Mouse (Mus musculus) embryonic facial prominence, embryonic 11.5 days (tissue): ENCODE results near the gene Ltbr. TPM values are rescaled to one million over a fixed set of nuclear protein-coding genes. Genes with fewer than 3 reads are reported as not detected.

Source experiments
- ATAC-seq: fragments of 200-750 bp; cut with Nextera tagmentation; replicated peaks from 2 replicates; pipeline ENCODE4 v1.8.0; 2017; ENCODE audit warnings: low read depth; ENCODE audit not compliant: insufficient number of reproducible peaks, low FRiP score, low TSS enrichment
- DNase-seq: peaks from one replicate; pipeline ENCODE4 v3.0.0-alpha.2; 2015; ENCODE audit warnings: low spot score
- H3K27ac ChIP-seq: fragments of 300-500 bp; sonication (generic); replicated peaks from 2 replicates; pipeline ENCODE4 v1.5.1; 2014; ENCODE audit warnings: mild to moderate bottlenecking, low read depth, low read length, control low read depth
- H3K27me3 ChIP-seq: fragments of 300-500 bp; sonication (generic); 2 replicates; pipeline ENCODE4 v1.6.1; 2014; ENCODE audit warnings: mild to moderate bottlenecking, low read length, moderate library complexity, mixed read lengths; ENCODE audit not compliant: control insufficient read depth, insufficient read depth
- H3K36me3 ChIP-seq: fragments of 300-500 bp; sonication (generic); replicated peaks from 2 replicates; pipeline ENCODE4 v1.6.1; 2014; ENCODE audit warnings: low read depth, mild to moderate bottlenecking, low read length, moderate library complexity, mixed read lengths; ENCODE audit not compliant: control insufficient read depth, insufficient read depth
- H3K4me1 ChIP-seq: fragments of 300-500 bp; sonication (generic); 2 replicates; pipeline ENCODE4 v1.6.1; 2014; ENCODE audit warnings: low read length, mixed read lengths; ENCODE audit not compliant: control insufficient read depth, insufficient read depth
- H3K4me2 ChIP-seq: fragments of 300-500 bp; sonication (generic); 2 replicates; pipeline ENCODE4 v1.6.1; 2014; ENCODE audit warnings: low read depth, mild to moderate bottlenecking, control low read depth, low read length, moderate library complexity
- H3K4me3 ChIP-seq: fragments of 300-500 bp; sonication (generic); 2 replicates; pipeline ENCODE4 v1.5.1; 2014; ENCODE audit warnings: low read depth, low read length, control low read depth
- H3K9ac ChIP-seq: fragments of 300-500 bp; sonication (generic); replicated peaks from 2 replicates; pipeline ENCODE4 v1.6.1; 2014; ENCODE audit warnings: mild to moderate bottlenecking, control low read depth, low read length
- H3K9me3 ChIP-seq: fragments of 300-500 bp; sonication (generic); replicated peaks from 2 replicates; pipeline ENCODE4 v1.6.1; 2016; ENCODE audit warnings: mild to moderate bottlenecking, low read length, inconsistent platforms, mixed read lengths; ENCODE audit not compliant: control insufficient read depth
- WGBS: fragments of 180-500 bp; shearing (Covaris S2); extraction: QIAGEN DNeasy Blood & Tissue Kit; methylation state at CpG from one replicate; pipeline ENCODE4 v1.1.7; 2014; 5-methylcytosine and 5-hydroxymethylcytosine counted together
- polyA plus RNA-seq: library from polyadenylated mRNA; unstranded; fragments of >200 nt; fragmentation: Nextera tagmentation; extraction: Ambion mirVana; gene quantifications from 2 replicates; pipeline ENCODE4 v1.2.1, GENCODE M21; 2014

The Ltbr gene
- polyA plus RNA-seq, 1 experiment from 2014 or later: 22.8 TPM

- Histone ChIP-seq H3K4me1 (peaks cover 16% of the 10 kb centered on the region), H3K4me3 (no peak overlapping the region), H3K27me3 (no peaks in the 10 kb centered on the region), H3K9me3 (no peaks in the 10 kb centered on the region), H3K27ac (0 out of 2 replicates have a peak overlapping the region, but pooled peaks have one; percentile 28), H3K4me2 (peak overlapping the region; percentile 6), H3K36me3 (no peaks in the 10 kb centered on the region; the same call in 1 of the 2 replicates), H3K9ac (no peak overlapping the region)
- 6% methylated on average over 10 of the region's 10 CpGs for WGBS
- ATAC-seq: no peak
- peak; percentile 70 for DNase-seq
Observed at GRCm38 (mm10) chr6:125355197-125355741, 41.6 kb upstream of the Ltbr start.

GRCm38 (mm10) chr6:125354352-125355151 lies 40.9 kb upstream of the Ltbr start:
- Histone ChIP-seq H3K36me3 (no peaks in the 10 kb centered on the region; the same call in 1 of the 2 replicates), H3K27me3 (no peaks in the 10 kb centered on the region), H3K9ac (no peak overlapping the region), H3K4me3 (no peak overlapping the region), H3K9me3 (no peaks in the 10 kb centered on the region), H3K4me1 (peaks cover 16% of the 10 kb centered on the region), H3K27ac (0 out of 2 replicates have a peak overlapping the region, but pooled peaks have one; percentile 28), H3K4me2 (peak overlapping the region; percentile 6)
- WGBS: 8% methylated on average over 14 of the region's 14 CpGs
- DNase-seq (peak; percentile 43), ATAC-seq (no peak)

GRCm38 (mm10) chr6:125353655-125354054 lies 40.0 kb upstream of the Ltbr start:
- H3K4me2 ChIP-seq: no peak overlapping the region
- no peak overlapping the region for H3K27ac ChIP-seq
- no peak overlapping the region for H3K4me3 ChIP-seq
- no peaks in the 10 kb centered on the region; the same call in 1 of the 2 replicates for H3K36me3 ChIP-seq
- WGBS: 83% methylated on average over 4 of the region's 4 CpGs
- peaks cover 16% of the 10 kb centered on the region for H3K4me1 ChIP-seq
- no peak overlapping the region for H3K9ac ChIP-seq
- no peaks in the 10 kb centered on the region for H3K27me3 ChIP-seq
- ATAC-seq: no peak
- DNase-seq: no peak
- no peaks in the 10 kb centered on the region for H3K9me3 ChIP-seq

GRCm38 (mm10) chr6:125353221-125353620 lies 39.5 kb upstream of the Ltbr start:
- Histone ChIP-seq H3K4me1 (peaks cover 16% of the 10 kb centered on the region), H3K9me3 (no peaks in the 10 kb centered on the region), H3K9ac (no peak overlapping the region), H3K4me3 (no peak overlapping the region), H3K27ac (no peak overlapping the region), H3K36me3 (no peaks in the 10 kb centered on the region; the same call in 1 of the 2 replicates), H3K27me3 (no peaks in the 10 kb centered on the region), H3K4me2 (no peak overlapping the region)
- ATAC-seq (no peak), DNase-seq (no peak)
- 82% methylated on average over 11 of the region's 11 CpGs for WGBS

GRCm38 (mm10) chr6:125352811-125353210 lies 39.1 kb upstream of the Ltbr start:
- Histone ChIP-seq H3K4me2 (no peak overlapping the region), H3K9me3 (no peaks in the 10 kb centered on the region), H3K36me3 (no peaks in the 10 kb centered on the region; the same call in 1 of the 2 replicates), H3K9ac (no peak overlapping the region), H3K4me3 (no peak overlapping the region), H3K27me3 (no peaks in the 10 kb centered on the region), H3K27ac (no peak overlapping the region), H3K4me1 (peaks cover 16% of the 10 kb centered on the region)
- ATAC-seq (no peak), DNase-seq (no peak)
- 65% methylated on average over 4 of the region's 4 CpGs for WGBS

GRCm38 (mm10) chr6:125352046-125352384 lies 38.3 kb upstream of the Ltbr start:
- 62% methylated on average over 5 of the region's 5 CpGs for WGBS
- Histone ChIP-seq H3K4me1 (peaks cover 16% of the 10 kb centered on the region), H3K27me3 (no peaks in the 10 kb centered on the region)

GRCm38 (mm10) chr6:125351368-125352045 lies 37.8 kb upstream of the Ltbr start:
- peaks cover 16% of the 10 kb centered on the region for H3K4me1 ChIP-seq

More at GRCm38 (mm10) chr6:125352046-125352384, 38.3 kb upstream of the Ltbr start:
- DNase-seq (no peak), ATAC-seq (no peak)
- no peak overlapping the region for H3K4me3 ChIP-seq
- H3K27ac ChIP-seq: no peak overlapping the region
- H3K9me3 ChIP-seq: no peaks in the 10 kb centered on the region
- no peaks in the 10 kb centered on the region for H3K36me3 ChIP-seq
- H3K9ac ChIP-seq: no peak overlapping the region
- no peak overlapping the region for H3K4me2 ChIP-seq

GRCm38 (mm10) chr6:125350995-125351324 lies 37.3 kb upstream of the Ltbr start:
- Histone ChIP-seq H3K4me3 (peak overlapping the region; percentile 69), H3K4me1 (peaks cover 16% of the 10 kb centered on the region), H3K36me3 (no peaks in the 10 kb centered on the region), H3K27me3 (no peaks in the 10 kb centered on the region), H3K9me3 (no peaks in the 10 kb centered on the region), H3K9ac (peak overlapping the region; percentile 77), H3K27ac (no peak overlapping the region), H3K4me2 (peak overlapping the region; percentile 93)
- DNase-seq (no peak), ATAC-seq (no peak)
- 83% methylated on average over 2 of the region's 2 CpGs for WGBS

More at GRCm38 (mm10) chr6:125351368-125352045, 37.8 kb upstream of the Ltbr start:
- no peaks in the 10 kb centered on the region for H3K36me3 ChIP-seq
- H3K27ac ChIP-seq: no peak overlapping the region
- 0 out of 2 replicates have a peak overlapping the region, but pooled peaks have one; percentile 5 for H3K4me3 ChIP-seq
- DNase-seq (no peak), ATAC-seq (no peak)
- 72% methylated on average over 8 of the region's 8 CpGs for WGBS
- no peaks in the 10 kb centered on the region for H3K9me3 ChIP-seq
- H3K9ac ChIP-seq: no peak overlapping the region
- no peaks in the 10 kb centered on the region for H3K27me3 ChIP-seq
- H3K4me2 ChIP-seq: no peak overlapping the region
